In genomic region chr11:99041051-99041729, GRCm38 (mm10) we compare ENCODE assay signal across 8 mouse cellular contexts. TPM values are rescaled to one million over a fixed set of nuclear protein-coding genes. Genes with fewer than 3 reads are reported as not detected.
DNase-seq lines count a peak whose midpoint lies in the region; ATAC-seq and TF ChIP-seq lines count a peak whose summit lies in the region.

TSS of gene Igfbp4 (plus strand) at chr11:99041244.

- H3K27me3 ChIP-seq in embryonic facial prominence, embryonic 15.5 days, result no peaks in the 10 kb centered on the region
- H3K27me3 ChIP-seq in kidney, adult 2 months (replicated peaks; ENCODE audit: control insufficient read depth, insufficient read depth, low read length), result no peaks in the 10 kb centered on the region
- peaks cover 24% of the 10 kb centered on the region for H3K27me3 ChIP-seq in liver, embryonic 11.5 days (replicated peaks; ENCODE audit: control insufficient read depth, insufficient read depth, low read length)
- no peaks in the 10 kb centered on the region for H3K27me3 ChIP-seq in midbrain, postnatal 0 days (ENCODE audit: insufficient read depth, low read length)
- no peaks in the 10 kb centered on the region for H3K27me3 ChIP-seq in stomach, postnatal 0 days (ENCODE audit: control insufficient read depth, insufficient read depth, low read length)

- H3K36me3 ChIP-seq in embryonic facial prominence, embryonic 15.5 days, result no peaks in the 10 kb centered on the region; the same call in 1 of the 2 replicates
- H3K36me3 ChIP-seq in kidney, adult 2 months (ENCODE audit: control insufficient read depth, insufficient read depth, low read length), result no peaks in the 10 kb centered on the region
- 0 out of 2 replicates have a peak, but pooled peaks cover 3% of the 10 kb centered on the region for H3K36me3 ChIP-seq in liver, embryonic 11.5 days (ENCODE audit: control insufficient read depth, insufficient read depth, low read length)
- H3K36me3 ChIP-seq in midbrain, postnatal 0 days (ENCODE audit: insufficient read depth, low read length), result no peaks in the 10 kb centered on the region
- no peaks in the 10 kb centered on the region for H3K36me3 ChIP-seq in stomach, postnatal 0 days (ENCODE audit: control insufficient read depth, insufficient read depth, low read length)

- no peak for TF ChIP-seq CTCF in kidney, adult 2 months (conservative IDR thresholded peaks at IDR 0.05; ENCODE audit: insufficient read depth, insufficient read length, low read depth, low read length)
- peak; percentile 31 for TF ChIP-seq CTCF in midbrain, postnatal 0 days (IDR thresholded peaks at IDR 0.05)
- TF ChIP-seq CTCF in stomach, postnatal 0 days (IDR thresholded peaks at IDR 0.05; ENCODE audit: low read depth), result peak; percentile 32

- TF ChIP-seq POLR2A in kidney, adult 2 months (IDR thresholded peaks at IDR 0.05; ENCODE audit: low read depth, low read length), result peak; percentile 61

- peak within 1 kb of the TSS; percentile 88 for H3K4me2 ChIP-seq in embryonic facial prominence, embryonic 15.5 days (replicated peaks)
- H3K4me2 ChIP-seq in liver, embryonic 11.5 days, result peak within 1 kb of the TSS; percentile 86
- H3K4me2 ChIP-seq in midbrain, postnatal 0 days (ENCODE audit: low read depth, low read length, poor library complexity, severe bottlenecking), result peak within 1 kb of the TSS; percentile 98
- H3K4me2 ChIP-seq in stomach, postnatal 0 days (replicated peaks; ENCODE audit: low read depth), result peak within 1 kb of the TSS; percentile 87

- peak; percentile 61 for DNase-seq in urinary bladder, postnatal 14 days (ENCODE audit: low spot score)
- no peak for DNase-seq in urinary bladder, adult 18-20 months (ENCODE audit: low spot score in 2 of 2)
- peak; percentile 71 to 73 for DNase-seq in heart, adult 9 months (ENCODE audit: low spot score in 2 of 2)
- DNase-seq in kidney, adult 2 months, result peak; percentile 78
- peak; percentile 79 for DNase-seq in liver, embryonic 11.5 days (ENCODE audit: low spot score)
- DNase-seq in midbrain, postnatal 0 days (ENCODE audit: low spot score), result peak; percentile 67
- DNase-seq in stomach, postnatal 0 days (ENCODE audit: low spot score), result peak; percentile 63

- peak within 1 kb of the TSS; percentile 69 for H3K4me3 ChIP-seq in embryonic facial prominence, embryonic 15.5 days (replicated peaks)
- H3K4me3 ChIP-seq in kidney, adult 2 months (ENCODE audit: insufficient read depth, low read depth, low read length), result peak within 1 kb of the TSS; percentile 46
- H3K4me3 ChIP-seq in liver, embryonic 11.5 days (ENCODE audit: low read depth, low read length), result peak within 1 kb of the TSS; percentile 73
- peak within 1 kb of the TSS; percentile 55 for H3K4me3 ChIP-seq in midbrain, postnatal 0 days (ENCODE audit: low read depth, low read length)
- peak within 1 kb of the TSS; percentile 43 for H3K4me3 ChIP-seq in stomach, postnatal 0 days (ENCODE audit: low read depth, low read length)

- H3K27ac ChIP-seq in embryonic facial prominence, embryonic 15.5 days (replicated peaks), result peak within 1 kb of the TSS; percentile 97
- peak within 1 kb of the TSS; percentile 99 for H3K27ac ChIP-seq in kidney, adult 2 months (ENCODE audit: insufficient read depth, low read depth, low read length)
- peak within 1 kb of the TSS; percentile 90 for H3K27ac ChIP-seq in liver, embryonic 11.5 days (ENCODE audit: low read depth, low read length)
- H3K27ac ChIP-seq in midbrain, postnatal 0 days (ENCODE audit: low read depth, low read length), result peak within 1 kb of the TSS; percentile 65
- H3K27ac ChIP-seq in stomach, postnatal 0 days (replicated peaks), result peak within 1 kb of the TSS; percentile 73

- H3K9me3 ChIP-seq in embryonic facial prominence, embryonic 15.5 days (replicated peaks), result no peaks in the 10 kb centered on the region
- H3K9me3 ChIP-seq in liver, embryonic 11.5 days (ENCODE audit: control insufficient read depth, low read length), result no peaks in the 10 kb centered on the region
- H3K9me3 ChIP-seq in midbrain, postnatal 0 days (ENCODE audit: low read length), result no peaks in the 10 kb centered on the region
- H3K9me3 ChIP-seq in stomach, postnatal 0 days (ENCODE audit: control insufficient read depth, low read length), result no peaks in the 10 kb centered on the region

- peak; percentile 84 for ATAC-seq in embryonic facial prominence, embryonic 15.5 days (ENCODE audit: insufficient number of reproducible peaks, low FRiP score, low TSS enrichment, low read depth)
- ATAC-seq in liver, embryonic 11.5 days (replicated peaks; ENCODE audit: low FRiP score), result peak; percentile 27
- peak; percentile 59 for ATAC-seq in midbrain, postnatal 0 days (ENCODE audit: low FRiP score)
- peak; percentile 66 for ATAC-seq in stomach, postnatal 0 days (ENCODE audit: low FRiP score, low TSS enrichment)

- WGBS in embryonic facial prominence, embryonic 15.5 days, result under 1% methylated on average over 62 of the region's 63 CpGs
- under 1% methylated on average over 62 of the region's 63 CpGs for WGBS in kidney, adult 2 months
- under 1% methylated on average over 56 of the region's 63 CpGs for WGBS in liver, embryonic 11.5 days
- WGBS in midbrain, postnatal 0 days, result 1% methylated on average over 61 of the region's 63 CpGs
- WGBS in stomach, postnatal 0 days, result under 1% methylated on average over 59 of the region's 63 CpGs

- H3K9ac ChIP-seq in embryonic facial prominence, embryonic 15.5 days, result peak within 1 kb of the TSS; percentile 96
- peak within 1 kb of the TSS; percentile 86 for H3K9ac ChIP-seq in liver, embryonic 11.5 days (ENCODE audit: low read depth, low read length)
- H3K9ac ChIP-seq in midbrain, postnatal 0 days (replicated peaks; ENCODE audit: low read length, poor library complexity, severe bottlenecking), result peak within 1 kb of the TSS; percentile 59
- peak within 1 kb of the TSS; percentile 67 for H3K9ac ChIP-seq in stomach, postnatal 0 days (ENCODE audit: low read length)

- no peak for TF ChIP-seq EP300 in stomach, postnatal 0 days (optimal IDR thresholded peaks at IDR 0.05)

- H3K4me1 ChIP-seq in embryonic facial prominence, embryonic 15.5 days, result peaks cover 39% of the 10 kb centered on the region
- H3K4me1 ChIP-seq in kidney, adult 2 months (ENCODE audit: control insufficient read depth, insufficient read depth, low read length), result peaks cover 12% of the 10 kb centered on the region; the same call in 1 of the 2 replicates
- H3K4me1 ChIP-seq in liver, embryonic 11.5 days (replicated peaks; ENCODE audit: control insufficient read depth, insufficient read depth, low read length), result peaks cover 37% of the 10 kb centered on the region
- peaks cover 4% of the 10 kb centered on the region; the same call in 1 of the 2 replicates for H3K4me1 ChIP-seq in midbrain, postnatal 0 days (ENCODE audit: insufficient read depth, low read length)
- 0 out of 2 replicates have a peak, but pooled peaks cover 2% of the 10 kb centered on the region for H3K4me1 ChIP-seq in stomach, postnatal 0 days (replicated peaks; ENCODE audit: control insufficient read depth, insufficient read depth)

RNA-seq across cellular contexts. Expression of gene Igfbp4, which starts in this region (rescaled TPM):
- polyA plus RNA-seq in embryonic facial prominence, embryonic 15.5 days (2015; fragmentation: Nextera tagmentation; extraction: Ambion mirVana), result 1,352 and 1,417 TPM in 2 replicates
- polyA plus RNA-seq in kidney, adult 2 months (2012; rRNA removed), result 1,142 and 1,152 TPM in 2 replicates
- 324 and 328 TPM in 2 replicates for polyA plus RNA-seq in liver, embryonic 11.5 days (2014; fragmentation: Nextera tagmentation; extraction: Ambion mirVana)
- 78.8 and 96.7 TPM in 2 replicates for total RNA-seq in midbrain, postnatal 0 days (2014; rRNA removed)
- 92.4 and 104 TPM in 2 replicates for polyA plus RNA-seq in midbrain, postnatal 0 days (2015; fragmentation: Nextera tagmentation; extraction: Ambion mirVana)
- polyA plus RNA-seq in stomach, postnatal 0 days (2015; fragmentation: Nextera tagmentation; extraction: Ambion mirVana), result 228 and 244 TPM in 2 replicates

Comparison
In these comparisons a context has a peak if more than half of its experiments do, and no peak if none do; other contexts are left out.
1. DNase-seq: peak in urinary bladder, postnatal 14 days (single experiment), heart, adult 9 months (2 of 2), kidney, adult 2 months (single experiment), liver, embryonic 11.5 days (single experiment), midbrain, postnatal 0 days (single experiment) and stomach, postnatal 0 days (single experiment); none in urinary bladder, adult 18-20 months (0 of 2).
2. ATAC-seq: peak in every context shown above with its lines; median percentile 84 in embryonic facial prominence, embryonic 15.5 days; 66 in stomach, postnatal 0 days; 59 in midbrain, postnatal 0 days; 27 in liver, embryonic 11.5 days.
3. Peak in every context shown above with its lines, with median percentiles within 50 percentile points of each other: H3K27ac ChIP-seq, H3K4me2 ChIP-seq, H3K4me3 ChIP-seq and H3K9ac ChIP-seq.